8 mouse cellular contexts compared by ENCODE assay signal in genomic region chr13:63990480-63990958, GRCm38 (mm10).
DNase-seq lines count a peak whose midpoint lies in the region; ATAC-seq and TF ChIP-seq lines count a peak whose summit lies in the region.

No protein-coding gene starts in this region.

- no peak overlapping the region for H3K27ac ChIP-seq in left cerebral cortex, adult 2 months
- H3K27ac ChIP-seq in embryonic facial prominence, embryonic 14.5 days (replicated peaks; ENCODE audit: low read depth, low read length), result peak overlapping the region; percentile 4; the same call in 1 of the 2 replicates
- H3K27ac ChIP-seq in intestine, embryonic 14.5 days (ENCODE audit: low read depth), result peak overlapping the region; percentile 90
- peak overlapping the region; percentile 91 for H3K27ac ChIP-seq in lung, embryonic 15.5 days
- H3K27ac ChIP-seq in stomach, embryonic 15.5 days, result peak overlapping the region; percentile 88

- ATAC-seq in embryonic facial prominence, embryonic 14.5 days (ENCODE audit: low read depth), result no peak
- no peak for ATAC-seq in intestine, embryonic 14.5 days (replicated peaks; ENCODE audit: low FRiP score, low TSS enrichment, low read depth)
- peak; percentile 41 for ATAC-seq in lung, embryonic 15.5 days (ENCODE audit: borderline replicate concordance, extremely low read depth, low FRiP score, low TSS enrichment)
- no peak for ATAC-seq in stomach, embryonic 15.5 days (ENCODE audit: insufficient read depth, low FRiP score, low read depth)

- peaks cover 30% of the 10 kb centered on the region for H3K4me1 ChIP-seq in embryonic facial prominence, embryonic 14.5 days (ENCODE audit: control insufficient read depth, insufficient read depth, low read length)
- peaks cover 32% of the 10 kb centered on the region for H3K4me1 ChIP-seq in intestine, embryonic 14.5 days (replicated peaks; ENCODE audit: control insufficient read depth, insufficient read depth, low read length)
- H3K4me1 ChIP-seq in lung, embryonic 15.5 days, result peaks cover 60% of the 10 kb centered on the region
- H3K4me1 ChIP-seq in stomach, embryonic 15.5 days, result peaks cover 18% of the 10 kb centered on the region

- H3K36me3 ChIP-seq in embryonic facial prominence, embryonic 14.5 days (ENCODE audit: control insufficient read depth, insufficient read depth, low read length), result no peaks in the 10 kb centered on the region
- H3K36me3 ChIP-seq in intestine, embryonic 14.5 days (ENCODE audit: control insufficient read depth, insufficient read depth, low read length), result no peaks in the 10 kb centered on the region
- H3K36me3 ChIP-seq in lung, embryonic 15.5 days, result no peaks in the 10 kb centered on the region
- no peaks in the 10 kb centered on the region for H3K36me3 ChIP-seq in stomach, embryonic 15.5 days

- no peak overlapping the region for H3K9ac ChIP-seq in embryonic facial prominence, embryonic 14.5 days (ENCODE audit: low read depth, low read length)
- H3K9ac ChIP-seq in intestine, embryonic 14.5 days (ENCODE audit: low read length), result no peak overlapping the region
- no peak overlapping the region for H3K9ac ChIP-seq in lung, embryonic 15.5 days
- H3K9ac ChIP-seq in stomach, embryonic 15.5 days, result no peak overlapping the region

- WGBS in embryonic facial prominence, embryonic 14.5 days, result 18% methylated on average over 8 of the region's 8 CpGs
- WGBS in intestine, embryonic 14.5 days, result 13% methylated on average over 8 of the region's 8 CpGs
- WGBS in lung, embryonic 15.5 days, result 11% methylated on average over 8 of the region's 8 CpGs
- 11% methylated on average over 8 of the region's 8 CpGs for WGBS in stomach, embryonic 15.5 days

- H3K9me3 ChIP-seq in embryonic facial prominence, embryonic 14.5 days (ENCODE audit: control insufficient read depth, low read length), result no peaks in the 10 kb centered on the region
- no peaks in the 10 kb centered on the region for H3K9me3 ChIP-seq in intestine, embryonic 14.5 days (ENCODE audit: control insufficient read depth, low read length)
- no peaks in the 10 kb centered on the region for H3K9me3 ChIP-seq in lung, embryonic 15.5 days
- no peaks in the 10 kb centered on the region for H3K9me3 ChIP-seq in stomach, embryonic 15.5 days

- intact Hi-C loops in left cerebral cortex, adult 2 months (cut with DNase I), result no loop called here
- intact Hi-C loops in left cerebral cortex, postnatal 25 days (cut with DNase I), result no loop called here

- no peaks in the 10 kb centered on the region for H3K27me3 ChIP-seq in embryonic facial prominence, embryonic 14.5 days (replicated peaks; ENCODE audit: control insufficient read depth, insufficient read depth, low read length)
- no peaks in the 10 kb centered on the region for H3K27me3 ChIP-seq in intestine, embryonic 14.5 days (replicated peaks; ENCODE audit: control insufficient read depth, insufficient read depth, low read length)
- no peaks in the 10 kb centered on the region for H3K27me3 ChIP-seq in lung, embryonic 15.5 days
- no peaks in the 10 kb centered on the region for H3K27me3 ChIP-seq in stomach, embryonic 15.5 days (replicated peaks)

- DNase-seq in left cerebral cortex, adult 2 months (ENCODE audit: extremely low spot score in 1 of 2, low spot score in 2 of 2), result no peak
- no peak for DNase-seq in left cerebral cortex, postnatal 25 days (ENCODE audit: low spot score in 2 of 2)
- DNase-seq in embryonic facial prominence, embryonic 14.5 days (ENCODE audit: low spot score), result peak; percentile 69
- peak; percentile 63 for DNase-seq in intestine, embryonic 14.5 days (ENCODE audit: low spot score)
- DNase-seq in spleen, postnatal 36 days (ENCODE audit: low spot score in 2 of 2), result no peak
- DNase-seq in natural killer cell, adult 2 months (ENCODE audit: low spot score in 2 of 2), result no peak

- no peak overlapping the region for H3K4me3 ChIP-seq in left cerebral cortex, adult 2 months
- H3K4me3 ChIP-seq in embryonic facial prominence, embryonic 14.5 days (ENCODE audit: low read depth, low read length), result no peak overlapping the region
- no peak overlapping the region for H3K4me3 ChIP-seq in intestine, embryonic 14.5 days (ENCODE audit: low read depth, low read length)
- peak overlapping the region; percentile 8; the same call in 1 of the 2 replicates for H3K4me3 ChIP-seq in lung, embryonic 15.5 days
- no peak overlapping the region for H3K4me3 ChIP-seq in stomach, embryonic 15.5 days (replicated peaks)

- H3K4me2 ChIP-seq in embryonic facial prominence, embryonic 14.5 days (ENCODE audit: low read depth, low read length), result no peak overlapping the region
- peak overlapping the region; percentile 31; the same call in 1 of the 2 replicates for H3K4me2 ChIP-seq in intestine, embryonic 14.5 days (ENCODE audit: low read length)
- peak overlapping the region; percentile 38 for H3K4me2 ChIP-seq in lung, embryonic 15.5 days
- peak overlapping the region; percentile 17; the same call in 1 of the 2 replicates for H3K4me2 ChIP-seq in stomach, embryonic 15.5 days

- TF ChIP-seq CTCF in left cerebral cortex, adult 2 months (IDR thresholded peaks at IDR 0.05), result peak; percentile 43

Comparison
In these comparisons a context has a peak if more than half of its experiments do, and no peak if none do; other contexts are left out.
1. DNase-seq: peak in embryonic facial prominence, embryonic 14.5 days (single experiment) and intestine, embryonic 14.5 days (single experiment); none in left cerebral cortex, adult 2 months (0 of 2), left cerebral cortex, postnatal 25 days (0 of 2), spleen, postnatal 36 days (0 of 2) and natural killer cell, adult 2 months (0 of 2).